Mouse (Mus musculus) ovary, postnatal 36 days (tissue): ENCODE data around the gene Fam171a1.

Experiments used
- DNase-seq: peaks from one replicate; pipeline ENCODE4 v3.0.0; 2022; ENCODE audit warnings: low spot score, mixed read lengths

The Fam171a1 gene

DNA sequence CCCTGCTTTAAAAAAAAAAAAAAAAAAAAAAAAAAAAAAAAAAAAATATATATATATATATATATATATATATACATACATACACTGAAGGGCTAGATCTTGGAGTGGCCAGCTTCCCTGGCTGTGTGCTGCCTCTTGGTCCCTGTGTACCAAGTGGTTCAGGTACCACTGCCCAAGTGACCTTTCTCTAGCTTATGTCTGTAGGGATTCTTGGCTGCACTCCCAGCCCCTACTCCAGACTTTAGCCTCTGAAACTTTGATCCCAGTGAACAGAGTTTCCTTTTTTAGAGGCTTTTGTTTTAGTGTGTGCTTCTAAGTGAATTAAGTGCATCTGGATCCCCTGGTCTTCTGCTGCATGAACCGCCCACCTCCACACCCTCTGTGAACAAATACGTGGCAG, 24.3 kb downstream of the Fam171a1 start:
- DNase-seq: no peak

DNA sequence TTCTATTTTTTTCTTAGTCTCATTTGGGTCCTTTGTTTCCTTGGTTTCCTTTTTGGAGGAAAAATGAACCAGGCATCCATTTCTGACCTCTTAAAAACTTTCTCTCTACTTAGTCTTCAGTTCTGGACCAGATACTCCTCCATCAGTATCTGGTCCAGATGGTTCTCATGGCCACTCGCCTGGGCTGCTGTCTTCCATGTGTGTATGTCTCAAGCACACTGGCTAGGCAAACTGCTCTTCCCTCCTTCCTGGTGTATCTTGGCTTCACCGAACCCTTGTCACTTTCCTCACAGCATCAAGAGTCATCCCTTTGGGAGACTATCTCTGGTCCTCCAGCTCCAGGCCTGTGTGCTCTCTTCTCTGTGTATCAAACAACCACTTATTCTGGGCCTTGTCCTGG, 25.0 kb downstream of the Fam171a1 start:
- no peak for DNase-seq

DNA sequence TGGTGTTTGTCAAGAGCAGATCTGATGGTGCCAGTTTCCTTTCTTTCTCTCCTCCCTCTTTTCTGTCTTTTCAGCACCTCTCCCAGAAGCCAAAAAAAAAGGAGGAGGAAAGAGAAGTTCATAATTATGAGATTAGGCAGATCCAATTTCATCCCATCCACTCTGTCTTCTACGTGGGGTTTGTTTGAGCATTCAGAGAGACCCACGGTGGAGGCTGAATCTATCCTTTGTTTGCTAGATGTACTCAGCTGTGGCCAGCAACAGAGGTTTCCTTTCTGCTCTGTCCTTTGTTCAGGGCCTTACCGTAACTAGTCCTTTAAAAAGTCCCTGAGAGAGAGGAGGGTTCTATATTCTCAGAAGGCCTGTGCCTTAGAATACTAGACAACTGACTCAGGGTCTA, 25.6 kb downstream of the Fam171a1 start:
- no peak for DNase-seq

DNA sequence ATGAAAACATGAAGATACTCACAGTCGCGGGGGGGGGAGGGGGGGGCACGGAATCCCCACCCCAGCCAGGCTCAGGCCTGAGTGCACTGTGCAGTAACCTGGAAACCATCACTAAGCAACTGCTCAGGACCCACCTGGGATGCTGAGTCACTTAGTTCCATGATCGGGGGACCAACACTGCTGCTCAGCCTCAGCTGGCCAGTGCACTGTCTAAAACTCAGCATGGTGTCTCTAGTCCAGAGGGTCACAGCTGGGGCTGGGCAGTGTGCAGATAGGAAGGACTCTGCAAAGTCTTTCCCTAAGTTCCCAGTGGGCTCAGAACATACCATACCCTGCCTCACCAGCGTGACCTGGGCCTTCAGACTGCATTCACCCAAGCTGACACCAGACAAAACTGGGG, 26.6 kb downstream of the Fam171a1 start:
- DNase-seq: no peak

DNA sequence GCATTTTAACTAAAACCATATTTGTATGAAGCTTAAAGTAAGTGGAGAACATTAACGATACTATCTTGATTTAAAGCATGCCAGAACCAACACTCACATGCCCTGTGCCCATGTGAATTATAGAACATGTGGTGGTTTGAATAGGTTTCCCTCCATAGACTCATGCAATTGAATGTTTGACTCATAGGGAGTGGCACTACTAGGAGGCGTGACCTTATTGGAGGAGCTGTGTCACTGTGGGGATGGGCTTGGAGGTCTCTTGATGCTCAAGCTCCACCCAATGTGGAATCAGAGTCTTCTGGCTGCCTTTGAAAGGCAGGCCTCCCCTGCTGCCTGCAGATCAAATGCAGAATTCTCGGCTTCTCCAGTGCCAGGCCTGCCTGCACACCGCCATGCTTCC, 27.8 kb downstream of the Fam171a1 start:
- DNase-seq: no peak

DNA sequence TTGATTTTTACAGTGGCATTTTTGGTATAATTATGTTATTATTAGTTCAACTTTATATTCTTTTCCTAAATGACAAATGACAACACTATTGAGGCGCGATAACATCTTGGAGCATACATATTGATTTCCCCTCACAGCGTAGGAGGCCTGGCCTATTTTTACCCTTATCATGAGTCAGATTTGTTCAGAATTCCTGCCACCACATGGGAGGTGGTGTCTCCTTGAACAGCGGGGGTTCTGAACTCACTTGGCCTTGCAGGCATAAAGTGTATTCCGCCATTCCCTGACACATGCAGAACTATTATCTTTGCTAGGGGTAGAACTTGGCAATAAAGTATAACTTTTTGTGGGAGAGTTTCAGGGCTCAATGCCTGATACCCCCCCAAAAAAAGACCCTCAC, 30.3 kb downstream of the Fam171a1 start:
- DNase-seq: no peak

DNA sequence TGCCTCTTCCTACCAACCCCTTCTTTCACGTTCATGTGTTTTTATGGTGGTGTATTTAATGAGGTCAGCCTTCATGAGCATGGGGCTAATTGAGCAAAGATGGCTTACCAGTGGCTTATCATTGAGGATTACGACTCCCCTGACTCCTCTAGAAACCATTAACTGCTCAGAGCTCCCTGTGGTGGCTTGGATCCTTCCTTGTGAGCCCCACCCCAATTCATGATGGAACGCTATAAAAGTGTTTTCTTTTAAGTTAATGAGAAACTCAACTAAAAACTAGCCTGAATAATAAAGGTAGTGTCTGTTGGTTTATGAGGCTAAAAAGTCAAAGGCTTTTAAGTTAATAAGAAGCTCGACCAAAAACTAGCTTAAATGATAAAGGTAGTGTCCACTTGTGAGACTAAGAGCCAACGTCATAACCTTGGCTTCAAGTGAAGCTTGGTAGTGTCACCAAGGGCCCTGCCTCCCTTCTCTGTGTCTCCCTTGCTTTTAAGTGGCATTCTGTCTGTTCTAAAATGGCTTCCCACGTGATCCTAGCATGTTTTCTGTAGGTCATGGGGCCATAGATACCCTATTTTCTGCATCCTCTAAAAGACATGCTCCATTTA, 33.6 kb downstream of the Fam171a1 start:
- no peak for DNase-seq

DNA sequence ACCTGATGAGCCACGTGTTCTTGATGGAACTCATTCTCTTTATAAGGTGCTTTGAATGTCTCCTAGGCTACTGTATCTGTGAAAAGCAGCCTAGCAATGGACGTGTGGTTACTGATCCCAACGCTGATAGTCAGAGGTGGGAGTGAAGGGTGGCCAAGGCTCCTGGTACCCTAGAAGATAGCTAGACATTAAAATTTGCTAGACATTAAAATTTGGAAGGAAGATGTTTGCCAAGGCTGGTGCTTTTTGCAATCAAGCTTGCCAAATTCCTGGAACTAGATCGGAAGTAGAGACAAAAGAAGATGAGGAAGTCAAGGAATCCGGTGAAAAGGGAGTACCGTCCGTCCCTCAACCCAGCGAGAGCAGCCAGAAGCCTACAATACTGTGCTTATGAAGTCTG, 34.7 kb downstream of the Fam171a1 start:
- no peak for DNase-seq

DNA sequence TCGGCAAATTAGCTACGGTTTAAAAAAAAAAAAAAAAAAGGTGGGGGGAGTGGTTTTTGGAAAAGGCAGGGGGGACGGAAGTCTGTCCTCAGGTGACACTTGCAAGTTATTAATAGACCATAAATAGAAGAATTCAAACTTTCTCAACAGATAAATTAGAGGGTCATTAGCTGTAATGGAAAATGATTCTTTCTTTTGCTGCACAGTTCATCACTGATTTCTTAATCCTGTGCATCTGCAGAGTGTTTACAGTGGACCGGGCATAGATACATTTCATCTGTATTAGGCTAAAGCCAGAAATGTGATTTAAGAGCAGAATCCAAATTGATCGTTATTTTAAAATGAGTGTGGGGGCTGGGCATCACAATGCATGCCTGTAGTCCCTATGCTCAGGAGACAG, 36.3 kb downstream of the Fam171a1 start:
- no peak for DNase-seq

DNA sequence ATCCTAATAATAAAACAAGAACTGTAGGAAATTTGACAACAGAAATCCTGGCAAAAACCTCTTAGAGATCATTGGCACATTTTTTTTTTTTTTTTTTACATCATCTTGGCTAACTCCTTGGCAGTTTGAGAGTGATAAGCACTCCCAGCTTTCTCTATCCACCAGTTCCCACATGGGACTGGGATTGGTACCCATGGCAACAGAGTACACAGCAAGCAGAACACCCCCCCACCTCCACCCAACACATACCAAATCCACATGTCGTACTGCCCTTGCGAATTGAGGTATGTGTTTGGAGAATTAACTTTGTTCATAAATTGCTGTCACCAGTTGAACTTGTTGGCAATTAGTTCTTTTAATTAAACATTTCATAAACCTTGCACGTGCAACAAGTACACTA, 37.3 kb downstream of the Fam171a1 start:
- no peak for DNase-seq

DNA sequence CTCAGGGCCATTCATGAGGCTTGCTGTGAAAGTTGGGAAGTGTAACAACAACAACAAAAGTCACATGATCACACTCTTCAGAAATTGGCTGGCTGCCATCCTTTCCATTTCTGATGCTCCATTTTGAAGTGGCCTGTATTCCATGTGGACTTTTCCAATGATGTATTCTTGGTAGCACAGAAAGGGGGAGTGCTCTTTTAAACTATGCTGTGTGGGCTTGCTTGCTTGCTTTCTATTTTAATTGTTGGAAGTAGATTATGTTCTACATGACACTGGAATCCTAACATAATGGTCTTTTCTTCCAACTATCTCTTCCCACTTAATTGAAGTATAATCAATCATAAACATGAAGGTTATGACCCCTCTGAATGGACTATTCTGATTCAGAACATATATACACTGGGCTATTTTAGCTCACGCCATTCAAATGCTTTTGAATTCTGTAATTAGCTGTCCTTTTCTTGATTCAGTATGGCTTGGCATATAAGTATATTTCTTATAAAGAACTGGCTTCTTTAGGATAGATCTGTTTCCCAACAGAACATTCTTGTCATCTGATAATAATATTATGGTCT, 40.2 kb downstream of the Fam171a1 start:
- DNase-seq: no peak

DNA sequence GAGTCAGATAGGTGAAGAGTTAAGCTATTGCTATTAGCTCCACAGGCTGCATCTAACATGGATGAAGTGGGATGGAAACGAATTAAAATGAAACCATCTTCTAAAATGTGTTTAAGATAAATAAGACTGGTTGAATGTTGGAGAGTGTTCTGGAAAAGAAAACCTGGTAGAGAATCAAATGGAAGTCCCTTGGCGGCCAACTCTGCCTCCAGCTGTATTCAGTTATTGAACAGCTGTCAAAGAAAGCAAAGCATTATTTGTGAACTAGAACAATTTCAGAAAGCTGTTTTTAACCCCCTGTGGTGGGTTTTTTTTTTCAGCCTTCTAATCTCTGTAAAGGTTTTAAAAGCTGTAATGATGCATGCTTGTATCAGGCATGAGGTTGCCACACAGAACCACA, 41.0 kb downstream of the Fam171a1 start:
- DNase-seq: no peak

DNA sequence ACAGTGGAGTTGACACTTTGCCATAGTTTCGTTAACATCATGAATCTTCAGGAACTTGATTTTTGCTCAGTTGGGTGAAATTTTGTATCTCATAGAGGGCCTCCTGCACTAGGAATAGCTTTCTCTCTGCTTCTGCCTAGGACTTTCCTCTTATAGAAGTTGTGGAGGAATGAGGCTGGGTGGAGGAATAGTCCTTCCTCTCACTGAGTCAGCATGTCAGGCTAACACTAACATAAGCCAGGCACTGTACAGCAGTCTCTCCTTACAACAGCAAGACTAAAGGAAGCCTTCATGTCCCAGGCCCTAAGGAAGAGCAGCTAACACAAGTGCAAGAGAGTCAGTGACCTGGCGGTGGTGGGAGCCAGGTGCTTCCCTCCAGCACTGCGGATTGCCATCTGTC, 43.0 kb downstream of the Fam171a1 start:
- no peak for DNase-seq

DNA sequence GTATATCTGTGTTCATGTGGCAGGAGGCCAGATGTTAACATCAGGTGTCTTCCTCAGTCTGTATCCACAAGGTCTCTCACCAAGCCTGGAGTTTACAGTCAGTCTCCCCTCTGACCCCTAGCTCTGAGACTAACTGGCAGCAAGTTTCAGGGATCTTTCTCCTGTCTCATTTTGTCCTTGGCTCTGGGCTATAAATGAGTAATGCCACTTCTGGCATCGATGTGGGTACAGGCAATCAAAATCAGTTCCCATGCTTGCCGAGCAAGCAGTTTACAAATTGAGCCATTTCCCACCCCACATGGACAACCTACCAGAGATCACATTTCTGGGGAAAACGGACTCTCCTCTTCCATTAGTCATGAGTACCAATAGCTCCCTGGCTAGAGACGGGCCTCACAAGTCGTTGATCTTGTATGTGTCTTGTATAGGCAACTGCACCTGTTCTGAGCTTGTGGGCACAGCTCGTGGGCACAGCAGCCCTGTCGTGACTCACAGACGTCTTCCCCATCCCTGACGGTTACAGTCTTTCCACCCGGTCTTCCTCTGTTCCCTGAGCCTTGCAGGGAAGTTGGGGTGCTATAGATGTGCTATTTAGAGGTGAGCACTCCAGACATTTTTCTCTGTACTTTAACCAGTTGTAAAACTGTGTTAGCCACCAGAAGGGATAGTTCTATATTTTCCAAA, 43.8 kb downstream of the Fam171a1 start:
- no peak for DNase-seq

DNA sequence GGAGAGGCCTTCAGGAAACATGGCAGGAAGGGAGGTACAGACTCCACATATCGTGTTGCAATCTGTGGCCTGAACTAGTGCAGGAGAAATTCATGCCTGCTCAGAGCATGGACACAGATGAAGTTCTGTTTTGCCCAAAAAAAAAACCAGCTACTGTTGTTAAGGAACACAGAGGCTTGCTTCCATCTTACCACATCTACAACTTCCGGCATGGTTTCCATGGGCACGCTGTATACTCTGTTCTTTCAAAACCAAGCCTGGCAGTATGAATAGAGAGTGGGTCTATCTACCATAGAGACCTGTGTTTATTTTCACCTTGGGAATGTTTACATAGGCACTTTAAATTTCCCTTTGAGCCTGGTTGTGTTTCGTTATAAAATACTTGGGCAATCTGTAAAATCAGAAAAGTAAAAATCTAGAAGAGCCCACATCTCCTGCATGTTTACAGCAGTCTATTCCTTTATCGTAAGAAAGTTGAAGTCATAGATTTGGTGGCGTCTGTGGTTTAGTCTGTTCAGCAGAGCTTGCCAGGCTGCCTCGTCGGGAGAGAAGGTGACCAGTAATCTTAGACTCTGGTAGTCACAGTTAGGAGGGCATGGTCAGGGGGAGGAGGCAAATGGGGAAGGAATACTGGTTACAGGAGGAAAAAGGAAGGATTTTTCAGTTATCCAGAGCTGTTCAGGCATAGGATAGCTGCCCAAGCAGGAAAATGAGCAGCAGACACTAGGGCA, 44.8 kb downstream of the Fam171a1 start:
- DNase-seq: no peak

DNA sequence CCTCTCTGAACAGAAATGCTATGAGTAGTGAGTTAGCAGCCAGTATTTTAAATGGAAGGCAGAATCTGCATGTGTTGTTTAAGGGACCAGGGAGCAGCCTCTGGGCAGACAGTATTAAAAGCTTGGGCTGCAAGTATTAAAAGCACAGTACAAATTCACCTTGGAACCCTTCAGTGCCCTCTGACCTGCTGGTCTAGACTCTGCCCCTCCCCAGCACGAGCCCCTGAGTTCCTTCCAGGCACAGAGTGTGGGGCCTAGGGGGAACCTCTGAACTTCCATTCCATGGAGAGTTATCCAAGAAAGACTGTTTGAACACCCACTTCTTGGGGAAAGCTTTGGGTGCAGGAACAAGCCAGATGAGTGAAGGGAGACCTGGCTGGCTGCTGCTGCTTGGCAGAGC, 47.6 kb downstream of the Fam171a1 start:
- no peak for DNase-seq

DNA sequence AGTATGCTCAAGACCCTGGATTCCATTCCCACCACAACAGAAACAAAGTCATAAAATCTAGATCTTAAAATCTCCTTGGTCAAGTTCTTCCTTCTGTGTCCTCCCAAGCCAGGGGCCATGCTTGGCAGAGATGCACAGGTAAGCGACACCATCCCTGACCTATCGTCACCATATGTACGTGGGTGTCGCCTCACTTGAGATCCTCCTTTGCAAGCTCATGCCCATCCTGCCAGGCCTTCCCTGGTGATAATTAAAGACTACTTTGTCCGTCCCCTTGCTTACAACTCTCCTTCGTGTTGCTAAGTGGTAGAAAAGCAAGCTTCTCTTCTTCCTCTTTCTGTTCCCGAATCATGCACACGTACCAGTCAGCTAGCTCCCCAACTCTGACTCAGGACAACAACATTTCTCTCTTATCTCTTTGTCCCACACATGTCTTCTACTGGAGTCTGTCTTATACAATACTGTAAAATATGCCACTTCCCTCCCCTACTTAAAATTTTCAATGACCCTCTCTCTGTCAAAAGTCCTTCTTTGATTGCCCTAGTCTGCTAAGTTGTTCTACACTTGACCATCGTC, 49.6 kb downstream of the Fam171a1 start:
- no peak for DNase-seq

DNA sequence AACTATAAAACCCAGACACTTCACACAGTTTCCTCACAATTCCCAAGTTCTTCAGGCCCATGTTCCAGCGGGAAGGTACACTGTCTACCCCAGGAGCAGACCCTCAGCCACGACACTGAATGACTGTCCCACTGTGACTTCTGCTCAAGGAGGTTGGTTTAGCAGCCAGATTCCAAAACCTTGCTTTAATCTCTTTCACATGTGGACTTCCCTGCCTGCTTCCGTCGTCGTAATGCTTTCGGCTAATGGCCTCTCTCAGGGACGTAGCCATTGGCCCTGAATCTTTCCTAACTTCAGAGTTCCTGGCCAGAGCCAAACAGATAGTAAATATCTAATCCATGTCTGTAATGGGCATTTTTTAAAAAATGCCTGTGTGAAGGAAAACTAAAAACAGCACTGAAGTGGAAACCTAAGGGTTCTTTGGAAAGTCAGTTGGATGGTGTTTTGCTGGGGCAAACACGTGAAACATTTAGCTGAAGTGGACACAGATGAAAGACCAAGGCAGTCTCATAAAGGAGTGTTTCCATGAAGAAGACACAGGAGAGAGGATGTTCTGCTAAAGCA, 51.1 kb downstream of the Fam171a1 start:
- no peak for DNase-seq

DNA sequence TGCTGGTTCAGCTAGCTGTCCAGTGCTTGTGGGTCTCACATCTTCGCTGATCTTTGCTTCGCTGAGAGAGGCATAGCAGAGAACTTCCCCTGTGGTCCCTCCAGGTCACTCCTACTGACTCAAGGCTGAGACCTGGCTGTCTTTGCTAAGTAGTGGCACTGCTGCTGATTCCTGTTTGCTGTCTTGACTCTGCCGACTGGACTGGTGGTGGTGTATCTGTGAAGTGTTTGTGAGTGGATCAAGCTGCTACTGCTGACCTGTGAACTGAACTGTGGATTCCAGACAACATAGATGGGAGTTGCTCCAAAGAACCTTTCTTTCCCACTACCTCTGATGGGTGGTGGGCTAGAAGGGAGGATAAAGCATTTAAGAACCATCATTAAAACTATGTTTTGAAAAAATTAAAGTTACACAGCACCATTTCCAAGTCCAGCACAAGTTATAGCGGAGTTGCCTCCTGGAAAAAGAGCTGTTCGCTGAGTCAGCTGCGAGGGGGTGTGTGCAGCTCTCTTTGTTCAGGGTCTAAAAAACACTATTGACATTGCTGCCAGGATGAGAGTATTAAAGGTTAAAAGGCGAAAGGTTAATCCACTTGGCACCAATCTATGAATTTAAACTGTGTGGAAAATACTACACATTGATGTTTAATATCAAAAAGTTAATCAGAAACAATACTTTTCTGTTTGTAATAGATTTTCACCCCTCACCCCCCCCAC, 52.0 kb downstream of the Fam171a1 start:
- no peak for DNase-seq

DNA sequence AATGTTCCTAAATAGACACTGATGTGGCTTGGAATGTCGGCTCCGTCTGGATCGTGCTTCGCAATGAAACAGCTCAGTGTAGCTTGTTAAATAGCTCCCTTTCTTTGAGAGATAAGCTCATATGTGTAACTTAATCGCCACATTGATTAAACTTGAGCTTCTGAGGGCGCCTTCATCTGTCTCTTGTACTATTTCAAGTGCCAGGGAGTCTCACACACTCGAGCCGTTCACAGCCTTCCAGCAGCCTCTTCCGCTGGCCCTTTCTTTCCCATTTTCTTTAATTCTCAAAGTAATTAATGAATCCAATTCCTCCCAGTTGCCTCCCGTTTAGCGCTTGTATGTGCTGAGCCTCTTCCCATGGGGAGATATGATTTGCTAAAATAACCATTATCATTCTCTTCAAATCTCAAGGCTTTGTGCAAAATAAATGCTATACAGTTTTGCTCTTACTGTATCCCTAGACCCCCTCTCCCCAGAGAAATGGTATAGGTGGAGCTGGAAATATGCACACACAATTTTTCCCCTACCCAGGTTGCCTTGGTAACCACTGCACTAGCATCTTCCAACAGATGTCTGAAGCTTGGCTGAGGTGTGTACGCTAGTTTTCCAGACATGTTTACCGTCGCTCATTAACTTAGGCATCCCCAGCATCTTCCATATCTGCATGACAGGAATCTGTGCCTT, 54.8 kb downstream of the Fam171a1 start:
- no peak for DNase-seq

DNA sequence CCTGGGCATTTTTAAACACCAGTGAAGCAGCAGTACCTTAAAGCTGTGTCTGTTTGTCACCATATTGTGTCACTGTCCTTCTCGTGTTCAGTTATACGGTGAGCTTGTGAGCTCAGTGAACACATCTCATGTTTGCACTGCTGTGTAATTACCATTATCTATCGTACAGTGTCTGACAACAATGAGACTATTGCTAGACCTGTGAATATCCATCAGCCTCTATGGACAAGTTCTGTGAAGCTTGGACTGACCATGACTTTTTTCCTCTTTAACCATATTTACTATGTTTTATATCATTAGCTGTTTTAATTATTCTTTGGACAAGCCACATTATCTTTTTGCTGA, 55.4 kb downstream of the Fam171a1 start:
- DNase-seq: no peak
